Mouse (Mus musculus): ENCODE results near the gene Phka2.

Phka2 gene

DNA sequence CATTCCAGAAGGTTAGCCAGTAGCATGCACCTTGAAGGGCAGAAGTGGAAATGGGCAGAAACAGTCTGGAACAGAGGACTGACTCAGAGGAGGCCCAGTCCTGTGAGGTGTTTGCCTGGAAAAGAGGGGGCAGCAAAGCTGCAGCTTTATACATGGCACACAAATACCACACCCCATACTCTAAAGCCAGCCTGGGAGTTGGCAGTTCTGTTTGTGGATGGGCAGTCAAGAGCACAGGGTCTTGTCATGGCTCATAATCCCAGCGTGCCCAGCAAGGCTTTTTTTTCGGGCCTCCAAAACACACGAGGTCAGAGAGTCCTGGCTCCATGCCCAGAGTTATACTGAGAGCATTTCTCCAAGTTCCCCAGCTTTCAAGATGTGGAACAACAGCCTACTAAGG, 99.1 kb downstream of the Phka2 start:
- DNase-seq: peak; percentile 40

DNA sequence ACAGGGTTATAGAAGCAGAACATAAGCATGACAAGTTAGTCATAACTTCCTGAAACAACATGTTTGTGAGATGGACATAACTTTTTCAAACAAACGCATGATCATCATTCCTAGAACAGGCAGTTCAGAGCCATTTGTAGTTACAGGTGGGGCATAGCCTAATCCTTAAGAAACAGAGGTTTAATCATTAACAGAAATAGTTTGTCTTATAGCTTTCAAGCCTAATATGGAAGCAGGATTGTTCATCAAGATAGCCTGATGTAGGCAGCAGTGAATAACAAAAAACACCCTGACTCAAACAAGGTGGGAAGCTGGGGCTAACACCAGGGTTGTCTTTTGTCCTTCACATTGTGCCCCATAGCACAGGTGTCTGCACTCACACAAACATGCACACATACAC, 100.8 kb downstream of the Phka2 start:
- no peak for DNase-seq

GRCm38 (mm10) chrX:160603316-160603715, 101.3 kb downstream of the Phka2 start:
- no peak for DNase-seq

DNA sequence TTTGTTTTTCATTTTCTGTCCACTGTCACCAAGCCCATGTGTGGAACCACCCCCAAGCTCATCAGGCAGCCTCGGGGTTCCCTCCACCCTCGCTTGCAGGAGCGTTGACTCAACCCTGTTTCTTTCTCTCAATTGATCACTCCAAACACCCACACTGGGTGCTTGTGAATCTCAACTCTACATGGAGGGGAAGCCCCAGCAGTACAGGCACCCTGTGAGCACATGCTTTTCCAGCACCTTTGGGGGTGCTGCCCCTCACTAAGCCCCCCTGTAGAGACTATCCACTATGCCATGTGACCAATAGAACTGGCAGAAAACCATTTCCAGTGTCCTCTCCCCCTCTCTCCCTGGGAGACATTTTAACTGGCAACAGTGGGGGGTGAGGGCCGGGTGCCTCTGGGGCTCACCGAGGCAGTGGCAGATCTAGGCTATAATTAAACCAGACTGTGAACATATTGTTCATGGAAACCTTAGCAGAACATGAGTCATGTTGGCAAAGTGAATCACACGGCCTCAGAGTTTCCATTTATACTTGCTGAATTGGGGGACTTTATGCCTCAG, 102.1 kb downstream of the Phka2 start:
- DNase-seq: no peak

DNA sequence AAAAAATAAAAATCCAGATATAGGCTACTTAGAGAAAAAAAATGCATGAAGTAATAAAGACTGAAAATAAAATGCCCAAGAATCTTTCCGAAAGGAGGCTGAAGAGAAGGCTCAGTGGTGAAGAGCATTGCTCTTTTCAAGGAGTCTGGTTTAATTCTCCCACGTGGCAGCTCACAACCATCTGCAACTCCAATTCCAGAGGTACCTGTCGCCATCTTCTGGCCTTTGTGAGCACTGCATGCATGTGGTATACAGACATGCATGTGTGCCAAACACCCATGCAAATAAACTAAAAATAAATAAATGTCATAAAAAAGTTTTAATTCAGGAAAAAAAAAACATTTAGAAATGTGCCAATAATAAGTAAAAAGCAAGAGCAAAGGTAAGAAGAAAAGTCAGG, 107.9 kb downstream of the Phka2 start:
- peak; percentile 55 for DNase-seq

- DNase-seq: no peak
These were observed 108.5 kb downstream of the Phka2 start for GRCm38 (mm10) chrX:160610482-160610881.

DNA sequence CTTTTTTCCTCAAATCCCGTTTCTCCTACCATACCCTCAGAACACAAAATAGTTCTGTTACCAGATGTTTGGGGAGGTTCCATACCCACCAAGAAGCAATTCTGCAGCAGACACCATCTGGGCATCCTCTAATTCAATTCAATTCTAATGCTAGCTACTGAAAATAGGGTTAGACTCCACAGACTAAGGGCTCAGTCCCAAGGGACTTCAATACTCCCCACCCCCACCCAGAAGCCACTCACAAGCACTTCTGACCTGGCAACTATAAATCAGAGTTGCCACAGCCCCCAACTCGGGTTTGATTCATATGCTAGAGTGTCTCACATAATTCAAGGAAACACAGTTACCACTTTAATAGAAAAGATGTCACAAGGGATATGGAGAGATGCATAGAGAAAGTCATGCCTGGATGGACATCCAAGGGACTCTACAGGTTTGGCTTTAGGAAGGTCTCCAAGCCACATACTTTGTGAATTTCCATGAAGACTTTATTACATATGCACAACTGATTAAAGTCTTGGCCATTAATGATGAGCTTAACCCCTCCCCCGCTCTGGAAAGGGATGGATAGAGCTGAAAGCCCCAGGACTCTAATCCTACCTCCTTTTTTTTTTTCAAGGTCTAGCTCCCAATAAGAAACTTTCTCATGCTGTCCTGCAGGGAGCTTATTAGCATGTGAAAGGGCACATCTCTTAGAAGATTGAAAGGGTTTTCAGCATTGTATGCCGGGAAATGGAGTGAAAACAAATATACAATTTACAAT, 109.1 kb downstream of the Phka2 start:
- no peak for DNase-seq

Data from lung, postnatal 14 days (tissue).